Mouse (Mus musculus): ENCODE data around the gene Elovl4. TPM values are rescaled to one million over a fixed set of nuclear protein-coding genes. Genes with fewer than 3 reads are reported as not detected.

Gene Elovl4
- total and polyA plus RNA-seq, 2 experiments from 2014 or later: 0.41 to 0.65 TPM

DNA sequence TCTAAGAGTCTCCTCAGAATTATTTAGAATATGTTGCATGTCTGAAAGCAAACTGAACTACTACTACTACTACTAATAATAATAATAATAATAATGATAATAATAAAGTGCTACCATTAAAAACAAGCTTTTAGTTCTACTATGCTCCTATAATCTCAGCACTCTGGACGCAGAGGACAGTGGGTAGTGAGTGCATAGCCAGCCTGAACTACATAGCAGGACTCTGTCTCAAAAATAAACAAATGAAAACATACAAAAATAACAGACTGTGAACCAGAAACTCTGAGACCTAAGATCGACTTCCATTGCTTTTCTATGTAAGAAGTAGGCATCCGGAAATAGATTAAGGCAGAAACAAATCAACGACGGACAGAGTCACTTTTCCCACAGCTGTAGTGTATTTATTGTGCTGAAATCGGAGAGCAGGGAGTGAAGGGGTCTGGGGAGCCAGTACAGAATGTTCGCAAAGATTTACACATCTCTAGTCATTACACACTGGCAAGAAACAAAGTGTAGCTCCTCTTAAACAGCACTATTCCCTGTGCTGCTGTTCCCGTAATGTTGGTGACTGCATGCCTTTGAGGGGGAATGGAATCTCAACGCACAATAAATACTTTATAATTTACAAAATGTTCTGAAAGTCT lies 27.6 kb downstream of the Elovl4 start:
- Histone ChIP-seq H3K27me3 (ENCODE audit: control insufficient read depth, insufficient read depth, low read length) (no peaks in the 10 kb centered on the region), H3K36me3 (replicated peaks; ENCODE audit: control insufficient read depth, insufficient read depth, low read length) (no peaks in the 10 kb centered on the region), H3K4me1 (ENCODE audit: control insufficient read depth, insufficient read depth) (no peaks in the 10 kb centered on the region), H3K27ac (ENCODE audit: low read depth) (no peak overlapping the region), H3K9me3 (replicated peaks; ENCODE audit: control insufficient read depth, low read length) (no peaks in the 10 kb centered on the region), H3K9ac (replicated peaks; ENCODE audit: low read depth, low read length) (no peak overlapping the region), H3K4me3 (ENCODE audit: low read depth, low read length) (no peak overlapping the region), H3K4me2 (ENCODE audit: low read depth, low read length) (no peak overlapping the region)
- no peak for ATAC-seq (ENCODE audit: insufficient read depth, low read depth)
- TF ChIP-seq EP300 (IDR thresholded peaks at IDR 0.05; ENCODE audit: low read depth) (no peak), CTCF (IDR thresholded peaks at IDR 0.05; ENCODE audit: low read depth) (no peak)
- no peak for DNase-seq (ENCODE audit: low spot score)
- 69% methylated on average over 9 of the region's 9 CpGs for WGBS

DNA sequence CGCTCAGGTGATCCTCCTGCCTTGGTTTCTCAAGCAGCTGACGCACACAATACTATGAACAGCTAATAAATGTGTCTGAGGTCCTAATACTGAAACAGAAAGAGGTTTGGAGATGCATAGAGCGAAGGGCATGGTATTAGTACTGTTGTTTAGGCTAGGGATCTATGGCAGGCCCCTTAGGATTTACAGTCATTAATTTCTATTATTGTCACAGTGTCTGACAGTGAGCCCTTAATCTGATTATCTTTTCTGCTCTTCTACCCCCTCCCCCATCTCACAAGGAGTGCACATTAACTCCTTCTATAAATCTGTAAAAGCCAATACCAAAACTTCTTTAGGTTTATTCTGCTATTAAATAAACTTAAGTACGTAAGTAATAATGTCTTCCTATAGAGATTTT lies 44.8 kb downstream of the Elovl4 start:
- ATAC-seq (ENCODE audit: insufficient read depth, low read depth) (no peak), DNase-seq (ENCODE audit: low spot score) (no peak)
- Histone ChIP-seq H3K27ac (ENCODE audit: low read depth) (no peak overlapping the region), H3K9me3 (replicated peaks; ENCODE audit: control insufficient read depth, low read length) (no peaks in the 10 kb centered on the region), H3K4me2 (ENCODE audit: low read depth, low read length) (no peak overlapping the region), H3K27me3 (ENCODE audit: control insufficient read depth, insufficient read depth, low read length) (no peaks in the 10 kb centered on the region), H3K36me3 (replicated peaks; ENCODE audit: control insufficient read depth, insufficient read depth, low read length) (no peaks in the 10 kb centered on the region), H3K9ac (replicated peaks; ENCODE audit: low read depth, low read length) (no peak overlapping the region), H3K4me1 (ENCODE audit: control insufficient read depth, insufficient read depth) (no peaks in the 10 kb centered on the region), H3K4me3 (ENCODE audit: low read depth, low read length) (no peak overlapping the region)
- 85% methylated on average over 4 of the region's 4 CpGs for WGBS
- TF ChIP-seq CTCF (IDR thresholded peaks at IDR 0.05; ENCODE audit: low read depth): no peak
- TF ChIP-seq EP300 (IDR thresholded peaks at IDR 0.05; ENCODE audit: low read depth): no peak

DNA sequence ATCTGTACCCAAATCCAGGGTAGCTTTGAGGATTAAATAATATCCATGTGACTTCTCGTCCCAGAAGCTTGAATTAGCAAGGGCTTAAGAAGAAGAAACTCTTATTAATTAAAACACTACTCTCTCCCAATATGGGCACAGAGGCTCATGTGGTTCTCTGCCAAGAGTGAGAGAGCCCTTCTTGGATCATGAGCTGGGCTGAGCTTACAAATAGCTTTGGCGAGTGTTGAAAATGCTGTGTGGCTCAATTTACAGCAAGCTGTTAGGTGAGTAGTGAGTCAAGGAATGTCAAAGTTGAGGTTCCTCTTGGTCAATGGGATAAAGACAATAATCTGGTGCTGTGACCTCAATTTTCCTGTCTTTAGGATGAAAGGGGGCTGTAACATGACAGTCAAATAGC lies 74.2 kb downstream of the Elovl4 start:
- Histone ChIP-seq H3K36me3 (replicated peaks; ENCODE audit: control insufficient read depth, insufficient read depth, low read length) (no peaks in the 10 kb centered on the region), H3K4me2 (ENCODE audit: low read depth, low read length) (no peak overlapping the region), H3K27me3 (ENCODE audit: control insufficient read depth, insufficient read depth, low read length) (no peaks in the 10 kb centered on the region), H3K9ac (replicated peaks; ENCODE audit: low read depth, low read length) (no peak overlapping the region), H3K4me1 (ENCODE audit: control insufficient read depth, insufficient read depth) (no peaks in the 10 kb centered on the region), H3K4me3 (ENCODE audit: low read depth, low read length) (no peak overlapping the region), H3K9me3 (replicated peaks; ENCODE audit: control insufficient read depth, low read length) (no peaks in the 10 kb centered on the region), H3K27ac (ENCODE audit: low read depth) (no peak overlapping the region)
- TF ChIP-seq CTCF (IDR thresholded peaks at IDR 0.05; ENCODE audit: low read depth): no peak
- TF ChIP-seq EP300 (IDR thresholded peaks at IDR 0.05; ENCODE audit: low read depth): no peak
- 56% methylated on average over 2 of the region's 2 CpGs for WGBS
- ATAC-seq (ENCODE audit: insufficient read depth, low read depth): peak; percentile 44; the same call in 1 of the 2 replicates
- DNase-seq (ENCODE audit: low spot score): no peak

DNA sequence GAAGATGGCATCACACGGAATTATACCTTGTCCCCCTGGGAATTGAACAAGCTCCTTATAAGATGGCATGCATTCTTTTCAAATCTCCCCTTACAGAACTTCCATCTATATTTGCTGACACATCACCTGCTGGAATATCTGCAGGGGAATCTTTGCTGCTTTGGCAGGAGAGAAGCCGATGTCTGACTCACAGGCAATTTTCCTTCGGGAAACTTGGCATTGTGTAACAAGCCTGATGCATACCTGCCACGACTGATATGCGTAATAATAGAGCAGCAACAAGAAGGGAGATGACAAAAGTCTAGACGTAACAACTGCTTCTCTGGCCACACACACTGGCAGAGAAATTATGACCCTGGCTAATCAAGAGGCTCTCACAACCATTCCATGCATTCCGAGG lies 75.2 kb downstream of the Elovl4 start:
- Histone ChIP-seq H3K9me3 (replicated peaks; ENCODE audit: control insufficient read depth, low read length) (no peaks in the 10 kb centered on the region), H3K4me3 (ENCODE audit: low read depth, low read length) (no peak overlapping the region), H3K4me1 (ENCODE audit: control insufficient read depth, insufficient read depth) (no peaks in the 10 kb centered on the region), H3K27me3 (ENCODE audit: control insufficient read depth, insufficient read depth, low read length) (no peaks in the 10 kb centered on the region), H3K9ac (replicated peaks; ENCODE audit: low read depth, low read length) (no peak overlapping the region), H3K36me3 (replicated peaks; ENCODE audit: control insufficient read depth, insufficient read depth, low read length) (no peaks in the 10 kb centered on the region), H3K27ac (ENCODE audit: low read depth) (no peak overlapping the region), H3K4me2 (ENCODE audit: low read depth, low read length) (no peak overlapping the region)
- WGBS: 63% methylated on average over 7 of the region's 7 CpGs
- TF ChIP-seq CTCF (IDR thresholded peaks at IDR 0.05; ENCODE audit: low read depth) (no peak), EP300 (IDR thresholded peaks at IDR 0.05; ENCODE audit: low read depth) (no peak)
- DNase-seq (ENCODE audit: low spot score) (no peak), ATAC-seq (ENCODE audit: insufficient read depth, low read depth) (no peak)

Other genes starting within 250 kb of the Elovl4 start
- gene Ttk, start 28.4 kb upstream of the Elovl4 start, total RNA-seq (2014; rRNA removed; ENCODE audit: low replicate concordance): 3.5 and 6.5 TPM in 2 replicates
- gene Ttk, start 28.4 kb upstream of the Elovl4 start, polyA plus RNA-seq (2015; fragmentation: Nextera tagmentation; extraction: Ambion mirVana): 4.5 and 4.8 TPM in 2 replicates
- gene Bckdhb, start 118.9 kb upstream of the Elovl4 start, total RNA-seq (2014; rRNA removed; ENCODE audit: low replicate concordance): 40.5 and 59.9 TPM in 2 replicates
- 86.6 and 89.5 TPM in 2 replicates for gene Bckdhb, start 118.9 kb upstream of the Elovl4 start, polyA plus RNA-seq (2015; fragmentation: Nextera tagmentation; extraction: Ambion mirVana)

Measured in heart, postnatal 0 days (tissue).